Mouse (Mus musculus) spleen, embryonic (tissue): Measurements from ENCODE around the gene Actbl2.

Experiments
- CTCF ChIA-PET: fragments of 350-600 bp; sonication (Branson Sonifier 250); formaldehyde crosslinking; loops from one replicate; lab custom pipeline; 2022; lab: Charles Lee

Actbl2 gene

GRCm38 (mm10) chr13:111254713-111255112 lies at the start of gene Actbl2:
Actbl2 (plus strand) TSS chr13:111255013.
- CTCF ChIA-PET = no interaction called here

GRCm38 (mm10) chr13:111210649-111211378 lies 44.0 kb upstream of the Actbl2 start:
- CTCF ChIA-PET = interaction anchor here (0.6 kb wide), 1 partner anchor 24 kb away, joined by 4 read pairs; no protein-coding TSS in a partner anchor

- CTCF ChIA-PET = no interaction called here
Observed at GRCm38 (mm10) chr13:111228768-111229167, 26.0 kb upstream of the Actbl2 start.

- CTCF ChIA-PET = no interaction called here
Observed at GRCm38 (mm10) chr13:111229541-111229940, 25.3 kb upstream of the Actbl2 start.

- CTCF ChIA-PET = no interaction called here
Observed at GRCm38 (mm10) chr13:111232416-111232815, 22.4 kb upstream of the Actbl2 start.

GRCm38 (mm10) chr13:111233356-111233755 lies 21.5 kb upstream of the Actbl2 start:
- CTCF ChIA-PET = no interaction called here

- CTCF ChIA-PET = no interaction called here
Observed at GRCm38 (mm10) chr13:111234573-111234972, 20.2 kb upstream of the Actbl2 start.

- CTCF ChIA-PET = no interaction called here
Observed at GRCm38 (mm10) chr13:111235719-111236166, 19.1 kb upstream of the Actbl2 start.

GRCm38 (mm10) chr13:111236461-111236864 lies 18.4 kb upstream of the Actbl2 start:
- CTCF ChIA-PET = no interaction called here

- CTCF ChIA-PET = no interaction called here
Observed at GRCm38 (mm10) chr13:111237296-111237695, 17.5 kb upstream of the Actbl2 start.

- CTCF ChIA-PET = no interaction called here
Observed at GRCm38 (mm10) chr13:111237865-111238465, 16.8 kb upstream of the Actbl2 start.

GRCm38 (mm10) chr13:111251106-111251505 lies 3.7 kb upstream of the Actbl2 start:
- CTCF ChIA-PET = interaction anchor here (0.6 kb wide), 1 partner anchor 9 kb away, joined by 3 read pairs; no protein-coding TSS in a partner anchor

- CTCF ChIA-PET = no interaction called here
Observed at GRCm38 (mm10) chr13:111251795-111252194, 3.0 kb upstream of the Actbl2 start.

- CTCF ChIA-PET = no interaction called here
Observed at GRCm38 (mm10) chr13:111258016-111258415, 3.2 kb downstream of the Actbl2 start.

GRCm38 (mm10) chr13:111258424-111259092 lies 3.7 kb downstream of the Actbl2 start:
- CTCF ChIA-PET = no interaction called here

- CTCF ChIA-PET = no interaction called here
Observed at GRCm38 (mm10) chr13:111259093-111259491, 4.3 kb downstream of the Actbl2 start.

- CTCF ChIA-PET = no interaction called here
Observed at GRCm38 (mm10) chr13:111259711-111260110, 4.9 kb downstream of the Actbl2 start.

GRCm38 (mm10) chr13:111263186-111263585 lies 8.4 kb downstream of the Actbl2 start:
- CTCF ChIA-PET = no interaction called here

- CTCF ChIA-PET = no interaction called here
Observed at GRCm38 (mm10) chr13:111263758-111264157, 8.9 kb downstream of the Actbl2 start.

GRCm38 (mm10) chr13:111265231-111266000 lies 10.6 kb downstream of the Actbl2 start:
- CTCF ChIA-PET = no interaction called here

- CTCF ChIA-PET = no interaction called here
Observed at GRCm38 (mm10) chr13:111266855-111267254, 12.0 kb downstream of the Actbl2 start.

- CTCF ChIA-PET = no interaction called here
Observed at GRCm38 (mm10) chr13:111268992-111269391, 14.2 kb downstream of the Actbl2 start.
